Mouse (Mus musculus): ENCODE measurements around the gene Sppl2a. TPM values are rescaled to one million over a fixed set of nuclear protein-coding genes. Genes with fewer than 3 reads are reported as not detected.

Sppl2a gene
- polyA plus RNA-seq (2012; rRNA removed; ENCODE audit: low replicate concordance) = 20.6 and 23.2 TPM in 2 replicates

DNA sequence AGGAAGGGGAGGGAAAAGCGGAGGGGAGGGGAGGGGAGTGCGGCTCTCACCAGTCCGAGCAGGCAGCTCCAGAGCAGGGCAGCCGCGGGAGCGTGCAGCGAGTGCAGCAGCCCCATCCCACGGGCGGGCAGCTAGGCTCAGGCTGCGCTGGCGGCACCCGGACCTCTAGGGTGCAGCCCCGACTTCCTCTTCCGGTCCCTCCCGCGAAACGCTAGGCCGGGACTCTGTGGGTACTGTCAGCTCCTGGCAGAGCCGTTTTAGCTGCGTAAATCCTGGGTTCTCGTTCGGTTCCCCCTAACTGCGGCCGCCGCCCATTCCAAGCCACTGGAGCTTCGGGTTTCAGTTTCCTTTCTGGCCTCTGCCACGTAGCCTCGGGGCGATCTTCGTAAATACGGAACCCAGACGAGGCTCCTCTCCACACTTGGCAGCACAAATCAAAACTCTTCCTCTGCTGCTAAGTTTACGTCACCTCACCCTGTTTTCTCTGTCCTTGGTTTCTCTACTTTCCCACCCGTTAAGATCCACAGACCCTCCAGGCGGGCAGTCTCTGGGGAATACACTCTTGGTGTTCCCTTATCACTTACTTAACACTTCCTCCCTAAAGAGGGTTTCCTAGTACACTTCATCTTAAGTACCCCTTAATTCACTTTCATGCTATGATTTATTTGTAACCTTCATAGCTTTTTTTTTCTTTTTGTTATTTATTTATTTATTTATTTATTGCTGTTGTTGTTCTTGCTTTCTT lies at the start of gene Sppl2a:
Gene Sppl2a, minus strand, starts transcription at position 339 of the 745 bp plus-strand sequence.

DNA sequence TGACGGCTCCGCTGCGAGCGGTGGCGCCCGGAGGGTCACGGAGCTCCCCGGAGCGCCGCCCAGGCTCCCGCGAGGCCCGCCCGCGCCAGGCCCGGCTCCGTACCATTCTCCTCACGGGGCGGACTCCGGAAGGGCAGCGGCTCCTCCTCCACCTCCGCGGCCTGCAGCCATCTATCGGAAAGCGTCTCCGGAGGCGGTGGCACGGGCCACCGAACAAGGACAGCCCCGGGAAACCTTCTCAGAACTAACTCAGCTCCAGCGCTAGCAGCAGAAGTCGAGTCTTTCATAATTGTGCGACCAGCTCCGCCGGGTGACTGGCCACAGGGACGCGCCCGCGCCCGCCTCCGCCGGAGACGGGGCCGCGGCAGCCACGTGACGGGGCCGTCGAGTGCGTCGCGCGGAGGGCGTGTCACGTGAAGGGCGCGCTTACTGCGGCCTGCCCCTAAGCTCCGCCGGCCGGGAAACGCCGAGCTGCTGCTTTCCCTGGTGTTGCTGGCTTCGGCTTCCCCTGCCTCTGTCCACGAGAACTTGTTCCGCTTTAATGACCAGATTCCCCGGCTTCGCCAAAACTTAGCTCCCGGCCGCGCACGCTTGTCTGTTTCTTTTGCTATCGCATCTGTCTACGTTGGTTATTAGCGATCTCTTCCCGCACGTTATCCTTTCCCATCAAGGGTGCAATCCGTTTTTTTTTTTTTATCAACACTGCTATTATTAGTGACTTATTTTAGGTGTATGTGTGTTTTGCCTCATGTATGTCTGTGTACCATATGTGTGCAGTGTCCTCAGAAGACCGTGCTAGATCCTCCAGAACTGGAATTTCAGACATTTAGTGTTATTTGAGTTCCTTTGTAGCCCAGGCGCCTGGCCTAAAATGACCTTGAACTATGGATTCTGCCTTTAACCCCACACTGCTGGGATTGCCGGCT lies 56.9 kb downstream of the Sppl2a start, which contains the start of gene Trpm7:
Gene Trpm7, minus strand, starts transcription at position 360 of the 926 bp plus-strand sequence.

Other genes with a start within 250 kb of the Sppl2a start
- 27.0 and 27.6 TPM in 2 replicates for gene Usp8, start 225.9 kb downstream of the Sppl2a start, polyA plus RNA-seq (2012; rRNA removed; ENCODE audit: low replicate concordance)
- gene Usp50, start 149.8 kb downstream of the Sppl2a start, polyA plus RNA-seq (2012; rRNA removed; ENCODE audit: low replicate concordance) = 0.90 and 3.1 TPM in 2 replicates
- 9.1 TPM in 2 replicates for gene Trpm7, start 57.0 kb downstream of the Sppl2a start, polyA plus RNA-seq (2012; rRNA removed; ENCODE audit: low replicate concordance)
- gene Ap4e1, start 75.5 kb upstream of the Sppl2a start, polyA plus RNA-seq (2012; rRNA removed; ENCODE audit: low replicate concordance) = 2.9 and 5.0 TPM in 2 replicates
- 13.3 and 27.0 TPM in 2 replicates for gene Blvra, start 137.4 kb upstream of the Sppl2a start, polyA plus RNA-seq (2012; rRNA removed; ENCODE audit: low replicate concordance)
- 1.7 and 4.4 TPM in 2 replicates for gene Ncaph, start 200.7 kb upstream of the Sppl2a start, polyA plus RNA-seq (2012; rRNA removed; ENCODE audit: low replicate concordance)
- gene Itpripl1, start 210.2 kb upstream of the Sppl2a start, polyA plus RNA-seq (2012; rRNA removed; ENCODE audit: low replicate concordance) = 19.0 and 24.2 TPM in 2 replicates